Mouse (Mus musculus): ENCODE results near the gene Gfap. TPM values are rescaled to one million over a fixed set of nuclear protein-coding genes. Genes with fewer than 3 reads are reported as not detected.

The Gfap gene
- polyA plus RNA-seq, 1 experiment = 3.6 TPM

- peaks cover 32% of the 10 kb centered on the region for H3K36me3 ChIP-seq (ENCODE audit: control insufficient read depth)
- TF ChIP-seq GATA1 (IDR thresholded peaks at IDR 0.05; ENCODE audit: low read length) (no peak), TAL1 (IDR thresholded peaks at IDR 0.05; ENCODE audit: low read length) (no peak)
- no peaks in the 10 kb centered on the region for H3K9me3 ChIP-seq (ENCODE audit: control insufficient read depth, low read length)
- peaks cover 42% of the 10 kb centered on the region for H3K27me3 ChIP-seq (ENCODE audit: control insufficient read depth)
- no peak within 1 kb of the TSS for H3K4me3 ChIP-seq (replicated peaks)
- peaks cover 58% of the 10 kb centered on the region for H3K4me1 ChIP-seq (ENCODE audit: control insufficient read depth)
Observed at GRCm38 (mm10) chr11:102884616-102885219, 16.0 kb downstream of the Gfap start, which contains the start of gene Fam187a. Fam187a (plus strand) TSS chr11:102885169.

GRCm38 (mm10) chr11:102881314-102882198 lies 19.2 kb downstream of the Gfap start:
- H3K36me3 ChIP-seq (ENCODE audit: control insufficient read depth) = peaks cover 39% of the 10 kb centered on the region
- H3K4me1 ChIP-seq (ENCODE audit: control insufficient read depth) = peaks cover 63% of the 10 kb centered on the region
- TF ChIP-seq GATA1 (IDR thresholded peaks at IDR 0.05; ENCODE audit: low read length) (no peak), TAL1 (IDR thresholded peaks at IDR 0.05; ENCODE audit: low read length) (no peak)
- H3K4me3 ChIP-seq (replicated peaks) = peak overlapping the region; percentile 88
- H3K27me3 ChIP-seq (ENCODE audit: control insufficient read depth) = peaks cover 25% of the 10 kb centered on the region
- no peaks in the 10 kb centered on the region for H3K9me3 ChIP-seq (ENCODE audit: control insufficient read depth, low read length)

DNA sequence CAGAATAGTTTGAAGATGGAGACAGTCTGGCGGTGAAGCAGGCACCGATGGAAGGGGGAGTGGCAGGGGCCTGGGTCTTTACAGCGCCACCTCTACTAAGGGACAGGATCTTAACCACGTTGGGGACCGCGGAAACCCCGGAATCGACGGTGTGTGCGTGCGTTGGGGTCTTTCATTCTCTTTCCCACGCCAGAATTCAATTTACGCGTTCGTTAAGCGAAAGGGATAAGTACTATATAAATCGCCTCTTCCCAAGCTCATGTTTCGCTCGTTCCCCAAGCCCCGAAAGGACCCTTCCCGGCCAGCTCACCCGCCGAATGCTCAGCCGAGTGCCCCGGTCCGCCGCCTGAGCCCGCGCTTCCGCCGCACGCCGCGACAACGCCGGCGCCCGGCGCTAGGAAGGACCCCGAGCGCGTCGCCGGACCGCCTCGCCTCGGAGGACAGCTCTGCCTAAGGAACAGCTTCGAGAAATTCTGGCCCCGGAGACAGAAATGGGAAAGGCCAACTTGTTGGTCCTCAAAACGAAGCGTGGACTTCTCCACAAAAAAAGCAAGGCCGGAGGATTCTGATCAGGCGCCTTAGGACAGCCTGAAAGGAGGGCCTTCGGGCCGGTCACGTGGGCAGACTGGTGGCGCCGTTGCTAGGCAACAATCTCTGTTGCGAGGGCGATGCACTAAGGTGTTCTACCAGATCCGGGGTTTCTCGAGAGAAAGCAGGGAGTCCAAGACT lies 20.0 kb downstream of the Gfap start, which contains the start of the genes Eftud2 and Ccdc103:
Gene Eftud2, minus strand, starts transcription at position 401 of the 729 bp plus-strand sequence.
Gene Ccdc103, plus strand, starts transcription at position 620 of the 729 bp plus-strand sequence.
- no peaks in the 10 kb centered on the region for H3K9me3 ChIP-seq (ENCODE audit: control insufficient read depth, low read length)
- H3K36me3 ChIP-seq (ENCODE audit: control insufficient read depth) = peaks cover 39% of the 10 kb centered on the region
- H3K4me3 ChIP-seq (replicated peaks) = peak within 1 kb of the TSS; percentile 88
- TF ChIP-seq TAL1 (IDR thresholded peaks at IDR 0.05; ENCODE audit: low read length) = no peak
- peak; percentile 91 for TF ChIP-seq GATA1 (IDR thresholded peaks at IDR 0.05; ENCODE audit: low read length)
- H3K27me3 ChIP-seq (ENCODE audit: control insufficient read depth) = peaks cover 18% of the 10 kb centered on the region
- peaks cover 62% of the 10 kb centered on the region for H3K4me1 ChIP-seq (ENCODE audit: control insufficient read depth)

- Histone ChIP-seq H3K4me3 (replicated peaks) (peak overlapping the region; percentile 88), H3K4me1 (ENCODE audit: control insufficient read depth) (peaks cover 50% of the 10 kb centered on the region), H3K9me3 (ENCODE audit: control insufficient read depth, low read length) (no peaks in the 10 kb centered on the region), H3K36me3 (ENCODE audit: control insufficient read depth) (peaks cover 47% of the 10 kb centered on the region), H3K27me3 (ENCODE audit: control insufficient read depth) (peaks cover 17% of the 10 kb centered on the region)
- TF ChIP-seq GATA1 (IDR thresholded peaks at IDR 0.05; ENCODE audit: low read length) = no peak
- TF ChIP-seq TAL1 (IDR thresholded peaks at IDR 0.05; ENCODE audit: low read length) = no peak
Observed at GRCm38 (mm10) chr11:102879558-102879957, 21.2 kb downstream of the Gfap start.

- Histone ChIP-seq H3K27me3 (ENCODE audit: control insufficient read depth) (no peaks in the 10 kb centered on the region), H3K4me1 (ENCODE audit: control insufficient read depth) (peaks cover 14% of the 10 kb centered on the region), H3K36me3 (ENCODE audit: control insufficient read depth) (peaks cover 85% of the 10 kb centered on the region), H3K9me3 (ENCODE audit: control insufficient read depth, low read length) (no peaks in the 10 kb centered on the region), H3K4me3 (replicated peaks) (no peak overlapping the region)
- no peak for TF ChIP-seq GATA1 (IDR thresholded peaks at IDR 0.05; ENCODE audit: low read length)
- TF ChIP-seq TAL1 (IDR thresholded peaks at IDR 0.05; ENCODE audit: low read length) = no peak
Observed at GRCm38 (mm10) chr11:102874801-102875334, 25.8 kb downstream of the Gfap start.

DNA sequence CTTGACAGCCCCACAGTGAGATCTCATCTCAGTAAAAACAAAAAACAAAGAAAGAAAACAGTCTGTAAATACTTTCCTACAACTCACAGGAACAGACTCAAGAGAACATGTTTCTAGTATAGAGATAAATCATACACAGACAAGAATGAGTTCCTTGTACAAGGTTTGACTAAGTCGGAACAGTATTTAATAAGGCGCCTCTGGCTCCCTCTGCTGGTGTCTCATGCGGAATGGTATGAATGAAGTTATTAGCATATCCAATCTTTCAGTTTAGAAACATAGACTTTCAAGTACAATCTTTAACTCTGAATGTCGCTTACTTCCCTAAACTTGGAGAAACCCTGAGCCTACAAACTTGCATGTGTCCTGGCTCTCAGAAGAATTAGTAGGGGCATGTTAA lies 36.4 kb downstream of the Gfap start:
- peaks cover 98% of the 10 kb centered on the region for H3K36me3 ChIP-seq (ENCODE audit: control insufficient read depth)
- H3K27me3 ChIP-seq (ENCODE audit: control insufficient read depth) = no peaks in the 10 kb centered on the region
- no peak overlapping the region for H3K4me3 ChIP-seq (replicated peaks)
- H3K4me1 ChIP-seq (ENCODE audit: control insufficient read depth) = no peaks in the 10 kb centered on the region
- TF ChIP-seq GATA1 (IDR thresholded peaks at IDR 0.05; ENCODE audit: low read length) (no peak), TAL1 (IDR thresholded peaks at IDR 0.05; ENCODE audit: low read length) (no peak)
- H3K9me3 ChIP-seq (ENCODE audit: control insufficient read depth, low read length) = no peaks in the 10 kb centered on the region

DNA sequence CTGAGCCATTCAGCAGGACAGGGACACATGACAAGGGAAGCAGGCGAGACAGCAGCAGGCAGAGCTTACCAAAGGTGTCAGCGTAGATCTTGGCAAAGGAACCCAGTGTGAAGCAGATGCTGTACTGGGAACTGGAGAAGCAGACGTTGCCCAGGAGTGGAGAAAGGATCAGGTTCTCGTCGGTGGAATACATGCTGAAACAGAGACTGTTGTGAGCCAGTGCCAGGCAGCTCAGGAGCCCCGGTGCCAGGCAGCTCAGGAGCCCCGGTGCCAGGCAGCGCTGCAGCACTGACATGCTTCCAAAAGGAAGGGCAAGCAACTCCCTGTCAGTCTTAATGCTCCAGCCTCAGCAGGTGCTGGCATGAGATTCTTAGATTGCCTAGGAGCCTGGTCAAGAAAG lies 40.8 kb downstream of the Gfap start:
- no peaks in the 10 kb centered on the region for H3K27me3 ChIP-seq (ENCODE audit: control insufficient read depth)
- H3K36me3 ChIP-seq (ENCODE audit: control insufficient read depth) = peaks cover 99% of the 10 kb centered on the region
- TF ChIP-seq TAL1 (IDR thresholded peaks at IDR 0.05; ENCODE audit: low read length) = no peak
- TF ChIP-seq GATA1 (IDR thresholded peaks at IDR 0.05; ENCODE audit: low read length) = no peak
- no peak overlapping the region for H3K4me3 ChIP-seq (replicated peaks)
- no peaks in the 10 kb centered on the region for H3K9me3 ChIP-seq (ENCODE audit: control insufficient read depth, low read length)
- H3K4me1 ChIP-seq (ENCODE audit: control insufficient read depth) = no peaks in the 10 kb centered on the region

DNA sequence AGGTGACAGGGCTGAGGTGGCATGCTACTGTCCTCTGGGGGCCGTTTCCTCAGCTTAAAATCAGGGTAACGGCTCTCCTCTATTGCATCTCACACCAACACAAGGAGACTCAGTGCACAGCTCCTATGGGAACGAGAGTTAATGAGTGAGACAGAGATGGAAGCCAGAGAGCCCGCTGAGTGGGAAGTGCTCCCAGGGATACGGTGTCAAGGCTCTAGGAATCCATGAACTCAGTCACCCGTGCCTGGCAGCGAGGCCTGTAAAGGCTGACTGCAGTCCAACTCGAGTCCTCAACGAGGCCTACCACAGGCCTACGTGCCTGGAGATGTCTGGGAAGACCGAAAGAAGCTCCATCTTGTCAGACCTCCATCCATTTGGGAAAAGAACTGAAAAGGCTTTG lies 41.8 kb downstream of the Gfap start:
- no peaks in the 10 kb centered on the region for H3K27me3 ChIP-seq (ENCODE audit: control insufficient read depth)
- no peaks in the 10 kb centered on the region for H3K4me1 ChIP-seq (ENCODE audit: control insufficient read depth)
- no peaks in the 10 kb centered on the region for H3K9me3 ChIP-seq (ENCODE audit: control insufficient read depth, low read length)
- no peak overlapping the region for H3K4me3 ChIP-seq (replicated peaks)
- H3K36me3 ChIP-seq (ENCODE audit: control insufficient read depth) = peaks cover 99% of the 10 kb centered on the region
- TF ChIP-seq TAL1 (IDR thresholded peaks at IDR 0.05; ENCODE audit: low read length) (no peak), GATA1 (IDR thresholded peaks at IDR 0.05; ENCODE audit: low read length) (no peak)

Measured in erythroblast, embryonic 14.5 days (primary cell).